Mouse (Mus musculus) hindbrain, postnatal 0 days (tissue): ENCODE measurements at regions not wholly inside any gene's neighbourhood (a gene's known extent, or its start where the extent isn't known, plus 50 kb on each side); places are given as distances from the start of the nearest gene placed in this dataset.

ENCODE experiments used
- ATAC-seq: fragments of 200-750 bp; cut with Nextera tagmentation; 2 replicates; pipeline ENCODE4 v1.8.0; 2017; ENCODE audit warnings: mild to moderate bottlenecking, moderate TSS enrichment, moderate library complexity
- DNase-seq: peaks from one replicate; pipeline ENCODE4 v3.0.0-alpha.2; 2015; ENCODE audit warnings: low spot score
- H3K27ac ChIP-seq: fragments of 300-500 bp; sonication (generic); 2 replicates; pipeline ENCODE4 v1.5.1; 2014; ENCODE audit warnings: mild to moderate bottlenecking
- H3K27me3 ChIP-seq: fragments of 300-500 bp; sonication (generic); 2 replicates; pipeline ENCODE4 v1.6.1; 2014; ENCODE audit warnings: low read length, mixed read lengths; ENCODE audit not compliant: insufficient read depth
- H3K36me3 ChIP-seq: fragments of 300-500 bp; sonication (generic); 2 replicates; pipeline ENCODE4 v1.6.1; 2014; ENCODE audit warnings: low read length, mixed read lengths; ENCODE audit not compliant: insufficient read depth
- H3K4me1 ChIP-seq: fragments of 300-500 bp; sonication (generic); 2 replicates; pipeline ENCODE4 v1.6.1; 2014; ENCODE audit warnings: antibody characterized with exemption, low read length, mixed read lengths; ENCODE audit not compliant: insufficient read depth
- H3K4me2 ChIP-seq: fragments of 300-500 bp; sonication (generic); 2 replicates; pipeline ENCODE4 v1.6.1; 2014; ENCODE audit warnings: low read depth, mild to moderate bottlenecking, low read length, moderate library complexity, mixed read lengths
- H3K4me3 ChIP-seq: fragments of 300-500 bp; sonication (generic); 2 replicates; pipeline ENCODE4 v1.5.1; 2014; ENCODE audit warnings: low read length
- H3K9ac ChIP-seq: fragments of 300-500 bp; sonication (generic); replicated peaks from 2 replicates; pipeline ENCODE4 v1.6.1; 2014; ENCODE audit warnings: mild to moderate bottlenecking, low read length, moderate library complexity, mixed read lengths
- H3K9me3 ChIP-seq: fragments of 300-500 bp; sonication (generic); 2 replicates; pipeline ENCODE4 v1.6.1; 2016; ENCODE audit warnings: low read length, mixed read lengths
- CTCF ChIP-seq: IDR thresholded peaks from 2 replicates; pipeline ENCODE4 v1.5.1; 2016; ENCODE audit warnings: antibody characterized with exemption, control low read depth, low read depth
- WGBS: fragments of 180-500 bp; shearing (Covaris S2); extraction: QIAGEN DNeasy Blood & Tissue Kit; methylation state at CpG from one replicate; pipeline ENCODE4 v1.1.7; 2014; 5-methylcytosine and 5-hydroxymethylcytosine counted together

GRCm38 (mm10) chr14:74519531-74519930 is 121.1 kb upstream of the Htr2a start:
- H3K27me3 ChIP-seq = no peaks in the 10 kb centered on the region
- H3K4me2 ChIP-seq = no peak overlapping the region
- no peak for TF ChIP-seq CTCF
- no peaks in the 10 kb centered on the region for H3K4me1 ChIP-seq
- H3K4me3 ChIP-seq = no peak overlapping the region
- WGBS = 74% methylated on average over 6 of the region's 6 CpGs
- DNase-seq (no peak), ATAC-seq (no peak)
- H3K36me3 ChIP-seq = no peaks in the 10 kb centered on the region
- no peaks in the 10 kb centered on the region for H3K9me3 ChIP-seq
- H3K27ac ChIP-seq = no peak overlapping the region
- no peak overlapping the region for H3K9ac ChIP-seq

GRCm38 (mm10) chr14:74521669-74522068 is 119.0 kb upstream of the Htr2a start:
- Histone ChIP-seq H3K9ac (no peak overlapping the region), H3K27me3 (no peaks in the 10 kb centered on the region), H3K27ac (no peak overlapping the region), H3K36me3 (no peaks in the 10 kb centered on the region), H3K4me2 (no peak overlapping the region), H3K4me3 (no peak overlapping the region), H3K9me3 (no peaks in the 10 kb centered on the region), H3K4me1 (no peaks in the 10 kb centered on the region)
- WGBS = 91% methylated on average over 3 of the region's 3 CpGs
- ATAC-seq (no peak), DNase-seq (no peak)
- TF ChIP-seq CTCF = no peak

- no peak for ATAC-seq
- H3K9me3 ChIP-seq = no peaks in the 10 kb centered on the region
- no peak for TF ChIP-seq CTCF
- H3K4me2 ChIP-seq = no peak overlapping the region
- no peak overlapping the region for H3K4me3 ChIP-seq
- no peak overlapping the region for H3K27ac ChIP-seq
- peak; percentile 13 for DNase-seq
- no peaks in the 10 kb centered on the region for H3K27me3 ChIP-seq
- H3K4me1 ChIP-seq = no peaks in the 10 kb centered on the region
- H3K9ac ChIP-seq = no peak overlapping the region
- 46% methylated on average over 4 of the region's 4 CpGs for WGBS
- H3K36me3 ChIP-seq = no peaks in the 10 kb centered on the region
Observed at GRCm38 (mm10) chr14:74527246-74527645, 113.4 kb upstream of the Htr2a start.

GRCm38 (mm10) chr14:74529368-74529951 is 111.2 kb upstream of the Htr2a start:
- WGBS = 76% methylated on average over 7 of the region's 7 CpGs
- Histone ChIP-seq H3K27ac (no peak overlapping the region), H3K4me3 (no peak overlapping the region), H3K27me3 (no peaks in the 10 kb centered on the region), H3K36me3 (no peaks in the 10 kb centered on the region), H3K9ac (no peak overlapping the region), H3K9me3 (no peaks in the 10 kb centered on the region), H3K4me1 (no peaks in the 10 kb centered on the region), H3K4me2 (no peak overlapping the region)
- DNase-seq (peak; percentile 23), ATAC-seq (no peak)
- no peak for TF ChIP-seq CTCF

- WGBS = 88% methylated on average over 2 of the region's 2 CpGs
- no peak overlapping the region for H3K27ac ChIP-seq
- DNase-seq = peak; percentile 14
- TF ChIP-seq CTCF = no peak
- H3K36me3 ChIP-seq = no peaks in the 10 kb centered on the region
- no peaks in the 10 kb centered on the region for H3K4me1 ChIP-seq
- no peak overlapping the region for H3K9ac ChIP-seq
- H3K4me2 ChIP-seq = no peak overlapping the region
- no peaks in the 10 kb centered on the region for H3K9me3 ChIP-seq
- no peaks in the 10 kb centered on the region for H3K27me3 ChIP-seq
- ATAC-seq = no peak
- H3K4me3 ChIP-seq = no peak overlapping the region
Observed at GRCm38 (mm10) chr14:74538187-74538586, 102.5 kb upstream of the Htr2a start.

- no peak overlapping the region for H3K27ac ChIP-seq
- H3K9me3 ChIP-seq = no peaks in the 10 kb centered on the region
- no peaks in the 10 kb centered on the region for H3K27me3 ChIP-seq
- no peaks in the 10 kb centered on the region for H3K4me1 ChIP-seq
- no peak for TF ChIP-seq CTCF
- no peak overlapping the region for H3K4me3 ChIP-seq
- no peak overlapping the region for H3K4me2 ChIP-seq
- WGBS = 69% methylated on average over 3 of the region's 3 CpGs
- no peaks in the 10 kb centered on the region for H3K36me3 ChIP-seq
- DNase-seq (no peak), ATAC-seq (no peak)
- H3K9ac ChIP-seq = no peak overlapping the region
Observed at GRCm38 (mm10) chr14:74544028-74544427, 96.6 kb upstream of the Htr2a start.

- no peak for TF ChIP-seq CTCF
- Histone ChIP-seq H3K9me3 (no peaks in the 10 kb centered on the region), H3K9ac (no peak overlapping the region), H3K4me2 (no peak overlapping the region), H3K27me3 (no peaks in the 10 kb centered on the region), H3K36me3 (no peaks in the 10 kb centered on the region), H3K27ac (no peak overlapping the region), H3K4me3 (no peak overlapping the region), H3K4me1 (no peaks in the 10 kb centered on the region)
- 89% methylated on average over 2 of the region's 2 CpGs for WGBS
- ATAC-seq = no peak
- no peak for DNase-seq
Observed at GRCm38 (mm10) chr14:74551091-74551490, 89.5 kb upstream of the Htr2a start.
